Mouse (Mus musculus) G1E (cell line): ENCODE data around the gene Irf2bp2. TPM values are rescaled to one million over a fixed set of nuclear protein-coding genes. Genes with fewer than 3 reads are reported as not detected.
A peak's percentile ranks its signal among the peaks of the same experiment; 100 is the strongest.

Experiments
- ATAC-seq: 2 replicates; pipeline ENCODE4 v1.8.0; 2016; ENCODE audit warnings: mild to moderate bottlenecking; ENCODE audit not compliant: insufficient number of reproducible peaks, poor library complexity, low FRiP score, severe bottlenecking; ENCODE audit errors: extremely low read depth
- DNase-seq: peaks from one replicate; pipeline ENCODE4 v3.0.0; 2012; ENCODE audit warnings: low spot score
- H3K27me3 ChIP-seq: 2 replicates; pipeline ENCODE4 v1.6.1; 2012; ENCODE audit warnings: mild to moderate bottlenecking, low read length, inconsistent platforms; ENCODE audit not compliant: insufficient read depth
- H3K36me3 ChIP-seq: replicated peaks from 2 replicates; pipeline ENCODE3; 2012; ENCODE audit warnings: mild to moderate bottlenecking, inconsistent platforms
- H3K4me1 ChIP-seq: 2 replicates; pipeline ENCODE4 v1.6.1; 2012; ENCODE audit warnings: low read depth, low read length, inconsistent platforms, mixed read lengths; ENCODE audit not compliant: insufficient read depth
- H3K4me3 ChIP-seq: 2 replicates; pipeline ENCODE4 v1.5.1; 2012; ENCODE audit warnings: low read depth, mild to moderate bottlenecking, inconsistent platforms, low read length, moderate library complexity, mixed read lengths
- H3K9me3 ChIP-seq: replicated peaks from 2 replicates; pipeline ENCODE4 v1.6.1; 2012; ENCODE audit warnings: inconsistent platforms
- CTCF ChIP-seq: IDR thresholded peaks from 2 replicates; pipeline ENCODE4 v1.5.1; 2012; ENCODE audit warnings: low read depth, low read length, inconsistent platforms, mixed read lengths
- GATA1 ChIP-seq: IDR thresholded peaks from 2 replicates; pipeline ENCODE4 v1.6.1; 2012; ENCODE audit warnings: borderline replicate concordance, low read length, inconsistent platforms, mixed read lengths
- GATA2 ChIP-seq: IDR thresholded peaks from 2 replicates; pipeline ENCODE4 v1.6.1; 2012; ENCODE audit warnings: low read depth, low read length, inconsistent platforms, borderline replicate concordance
- POLR2AphosphoS5 ChIP-seq: IDR thresholded peaks from 2 replicates; pipeline ENCODE4 v1.6.1; 2012; ENCODE audit warnings: low read depth, low read length, inconsistent platforms; ENCODE audit not compliant: insufficient replicate concordance
- TAL1 ChIP-seq: conservative IDR thresholded peaks from 2 replicates; pipeline ENCODE4 v1.6.1; 2012; ENCODE audit warnings: low read depth, low read length, inconsistent platforms, mixed read lengths
- polyA plus RNA-seq: library from polyadenylated mRNA; stranded (reverse); fragments of >175 nt; gene quantifications from 2 replicates; pipeline ENCODE4 v1.2.3, GENCODE M21; 2012
- total RNA-seq, 2 experiments: library from RNA; stranded (forward) in 1 of 2; stranded (reverse) in 1 of 2; fragments of 200-1000 nt in 1 of 2; fragments of >200 nt in 1 of 2; fragmentation: Nextera tagmentation in 1 of 2; gene quantifications; 2 replicates each; pipeline ENCODE4 v1.2.3; 2014 to 2017

The Irf2bp2 gene
- total and polyA plus RNA-seq, 3 experiments = 78.9 to 231 (median 101) TPM

DNA sequence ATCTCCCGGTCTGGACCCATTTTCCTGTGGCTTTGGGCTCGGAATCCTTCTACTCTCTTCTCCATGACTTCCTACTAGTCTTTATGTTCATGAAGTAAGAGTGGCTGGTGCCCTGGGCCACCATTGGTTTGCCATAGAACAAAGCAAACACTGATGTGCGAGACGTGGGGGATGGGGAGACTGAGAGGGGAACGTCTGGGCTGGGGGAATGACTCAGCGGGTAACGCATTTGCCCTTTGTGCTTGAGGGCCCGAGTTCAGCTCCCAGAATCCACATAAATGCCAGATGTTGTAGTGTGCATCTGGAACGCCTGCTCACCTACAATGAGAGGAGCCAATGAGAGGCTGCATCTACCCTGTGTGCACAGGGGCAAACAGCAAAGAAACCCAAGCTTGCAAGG, 36.4 kb downstream of the Irf2bp2 start:
- no peak for DNase-seq
- no peak overlapping the region; the same call in 1 of the 2 replicates for H3K4me3 ChIP-seq
- H3K9me3 ChIP-seq = 0 out of 2 replicates have a peak, but pooled peaks cover 3% of the 10 kb centered on the region
- no peak for TF ChIP-seq POLR2AphosphoS5
- TF ChIP-seq GATA1 = no peak
- H3K36me3 ChIP-seq = no peaks in the 10 kb centered on the region
- peaks cover 18% of the 10 kb centered on the region for H3K4me1 ChIP-seq
- peak; percentile 64; the same call in 1 of the 2 replicates for ATAC-seq
- peaks cover 35% of the 10 kb centered on the region for H3K27me3 ChIP-seq

GRCm38 (mm10) chr8:126556691-126557090, 37.1 kb downstream of the Irf2bp2 start:
- no peak for DNase-seq
- ATAC-seq = no peak
- peaks cover 40% of the 10 kb centered on the region for H3K27me3 ChIP-seq
- peaks cover 17% of the 10 kb centered on the region for H3K4me1 ChIP-seq
- no peaks in the 10 kb centered on the region for H3K36me3 ChIP-seq
- no peak overlapping the region for H3K4me3 ChIP-seq
- H3K9me3 ChIP-seq = 0 out of 2 replicates have a peak, but pooled peaks cover 3% of the 10 kb centered on the region
- no peak for TF ChIP-seq POLR2AphosphoS5
- no peak for TF ChIP-seq TAL1
- TF ChIP-seq GATA1 = no peak
- TF ChIP-seq CTCF = no peak
- no peak for TF ChIP-seq GATA2

DNA sequence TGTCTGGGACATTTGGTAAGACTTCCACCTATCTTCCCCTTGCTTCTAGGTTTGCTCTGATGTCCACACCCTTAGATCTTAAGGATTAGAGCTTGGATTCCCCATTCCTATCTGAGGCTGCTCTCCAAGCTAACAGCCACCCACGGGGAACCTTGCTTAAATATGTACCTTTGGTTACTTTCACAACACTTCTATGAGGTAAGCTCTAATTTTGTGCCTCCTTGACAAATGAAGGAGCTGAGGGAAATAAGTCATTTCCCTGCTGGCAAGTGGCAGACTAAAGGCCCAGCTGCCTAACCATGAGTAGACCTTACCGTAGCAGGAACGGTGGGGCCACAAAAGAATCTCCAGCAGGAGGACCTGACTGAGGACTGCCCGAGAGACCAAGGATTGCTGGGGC, 39.0 kb downstream of the Irf2bp2 start:
- ATAC-seq = no peak
- Histone ChIP-seq H3K27me3 (peaks cover 37% of the 10 kb centered on the region), H3K4me1 (peaks cover 22% of the 10 kb centered on the region)

GRCm38 (mm10) chr8:126551871-126552270, 41.9 kb downstream of the Irf2bp2 start:
- ATAC-seq = no peak
- peaks cover 9% of the 10 kb centered on the region for H3K4me1 ChIP-seq
- TF ChIP-seq CTCF (no peak), POLR2AphosphoS5 (no peak), GATA2 (no peak), TAL1 (no peak), GATA1 (no peak)

More for the DNA sequence above, 39.0 kb downstream of the Irf2bp2 start:
- H3K9me3 ChIP-seq = no peaks in the 10 kb centered on the region
- no peak overlapping the region for H3K4me3 ChIP-seq
- no peaks in the 10 kb centered on the region for H3K36me3 ChIP-seq
- DNase-seq = no peak
- no peak for TF ChIP-seq POLR2AphosphoS5
- no peak for TF ChIP-seq CTCF
- no peak for TF ChIP-seq GATA2
- no peak for TF ChIP-seq TAL1
- no peak for TF ChIP-seq GATA1

GRCm38 (mm10) chr8:126550944-126551357, 42.8 kb downstream of the Irf2bp2 start:
- H3K36me3 ChIP-seq = no peaks in the 10 kb centered on the region
- DNase-seq (no peak), ATAC-seq (peak; percentile 64; the same call in 1 of the 2 replicates)
- TF ChIP-seq POLR2AphosphoS5 (no peak), TAL1 (no peak), GATA1 (no peak)
- H3K4me3 ChIP-seq = no peak overlapping the region
- H3K27me3 ChIP-seq = peaks cover 29% of the 10 kb centered on the region
- peaks cover 9% of the 10 kb centered on the region for H3K4me1 ChIP-seq
- no peaks in the 10 kb centered on the region for H3K9me3 ChIP-seq

More at GRCm38 (mm10) chr8:126551871-126552270, 41.9 kb downstream of the Irf2bp2 start:
- no peak for DNase-seq
- Histone ChIP-seq H3K27me3 (peaks cover 33% of the 10 kb centered on the region), H3K36me3 (no peaks in the 10 kb centered on the region), H3K4me3 (no peak overlapping the region), H3K9me3 (no peaks in the 10 kb centered on the region)

GRCm38 (mm10) chr8:126547841-126548240, 45.9 kb downstream of the Irf2bp2 start:
- H3K9me3 ChIP-seq = no peaks in the 10 kb centered on the region
- ATAC-seq (no peak), DNase-seq (no peak)
- no peak for TF ChIP-seq GATA1
- TF ChIP-seq TAL1 = no peak
- no peak for TF ChIP-seq POLR2AphosphoS5
- no peak for TF ChIP-seq GATA2
- H3K27me3 ChIP-seq = peaks cover 23% of the 10 kb centered on the region
- peaks cover 9% of the 10 kb centered on the region for H3K4me1 ChIP-seq
- H3K36me3 ChIP-seq = no peaks in the 10 kb centered on the region
- no peak overlapping the region for H3K4me3 ChIP-seq

GRCm38 (mm10) chr8:126547361-126547760, 46.4 kb downstream of the Irf2bp2 start:
- no peak overlapping the region for H3K4me3 ChIP-seq
- DNase-seq (no peak), ATAC-seq (no peak)
- H3K36me3 ChIP-seq = no peaks in the 10 kb centered on the region
- no peak for TF ChIP-seq GATA2
- no peak for TF ChIP-seq CTCF
- TF ChIP-seq GATA1 = no peak
- TF ChIP-seq POLR2AphosphoS5 = no peak
- TF ChIP-seq TAL1 = no peak
- H3K9me3 ChIP-seq = no peaks in the 10 kb centered on the region
- H3K27me3 ChIP-seq = peaks cover 23% of the 10 kb centered on the region
- peaks cover 9% of the 10 kb centered on the region for H3K4me1 ChIP-seq
